Mouse (Mus musculus) T-helper 1 cell (primary cell): ENCODE results near the gene Tmprss11f.
"Not testable (repeated sequence)": the region's sequence is repeated elsewhere in the genome, so short reads cannot be mapped to it uniquely, and the experiment has no call there.

Experiments
- in situ Hi-C: fragments of 300-600 bp; cut with MboI, MseI; formaldehyde crosslinking; loops from one replicate; pipeline ENCODE4 v1.15.1; 2025; ENCODE audit warnings: high pct_unique_total_duplicates

The Tmprss11f gene

GRCm38 (mm10) chr5:86632324-86632723 is at the start of gene Tmprss11f:
Gene Tmprss11f (minus strand): TSS chr5:86632424.
- in situ Hi-C loops, result no loop called here

- in situ Hi-C loops, result no loop called here
Measured at GRCm38 (mm10) chr5:86676262-86676661, 44.0 kb upstream of the Tmprss11f start, which contains the start of gene Tmprss11b. Gene Tmprss11b (minus strand): TSS chr5:86676362.

DNA sequence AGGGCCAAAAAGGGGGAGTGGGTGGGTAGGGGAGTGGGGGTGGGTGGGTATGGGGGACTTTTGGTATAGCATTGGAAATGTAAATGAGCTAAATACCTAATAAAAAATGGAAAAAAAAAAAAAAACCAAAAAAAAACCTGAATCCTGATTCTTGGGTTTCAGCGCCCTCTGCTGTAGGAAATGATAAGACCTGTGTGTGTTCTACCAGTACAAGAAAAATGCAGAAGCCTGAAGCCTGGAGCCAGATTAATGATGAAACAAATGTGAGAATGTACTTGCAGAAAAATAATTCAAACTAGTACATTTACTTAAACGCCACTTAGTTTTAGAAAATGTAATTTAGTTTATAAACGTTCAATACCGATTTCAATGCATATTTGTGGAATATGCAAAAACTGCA is 17.0 kb upstream of the Tmprss11f start:
- in situ Hi-C loops, result not testable (repeated sequence)

DNA sequence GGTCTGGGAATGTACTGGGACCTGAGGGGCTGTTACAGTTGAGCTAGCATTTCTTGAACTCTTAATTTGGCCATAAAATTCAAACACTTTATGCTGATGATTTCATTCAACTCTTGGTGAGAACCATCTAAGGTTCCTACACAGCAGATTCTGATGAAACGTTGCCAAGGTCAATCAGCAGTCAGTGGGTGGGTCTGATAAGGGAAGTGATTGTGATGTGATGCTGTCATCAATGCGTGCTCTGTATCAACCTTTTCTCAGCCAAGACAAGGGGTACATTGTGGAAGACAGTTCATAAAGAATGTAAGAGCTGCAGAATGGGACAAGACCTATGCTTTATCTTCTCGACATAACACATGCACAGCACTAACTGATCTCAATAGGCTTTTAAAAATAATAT is 8.6 kb upstream of the Tmprss11f start:
- in situ Hi-C loops, result no loop called here

- in situ Hi-C loops, result no loop called here
Measured at GRCm38 (mm10) chr5:86630700-86631099, 1.5 kb downstream of the Tmprss11f start.

DNA sequence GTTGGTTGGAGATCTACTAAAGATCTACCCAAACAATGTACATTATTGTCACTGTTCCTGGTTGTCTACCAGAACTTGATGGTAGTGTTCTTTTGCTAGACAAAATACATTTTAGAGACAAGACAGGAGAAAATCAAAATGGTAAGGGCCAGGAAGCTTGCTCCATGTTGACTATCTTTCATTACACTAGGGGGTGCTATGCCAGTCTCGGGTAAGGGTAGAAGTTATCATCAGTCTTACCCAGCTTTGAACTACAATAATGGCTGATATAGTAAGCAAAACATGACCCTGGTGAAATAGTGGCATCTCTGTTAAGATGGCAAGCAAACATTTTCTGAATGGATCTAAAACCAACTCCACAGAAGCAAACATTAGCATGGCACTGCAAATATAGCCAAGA is 10.4 kb downstream of the Tmprss11f start:
- in situ Hi-C loops, result no loop called here

- in situ Hi-C loops, result no loop called here
Measured at GRCm38 (mm10) chr5:86585896-86586295, 46.3 kb downstream of the Tmprss11f start.

- in situ Hi-C loops, result no loop called here
Measured at GRCm38 (mm10) chr5:86582618-86583017, 49.6 kb downstream of the Tmprss11f start.

DNA sequence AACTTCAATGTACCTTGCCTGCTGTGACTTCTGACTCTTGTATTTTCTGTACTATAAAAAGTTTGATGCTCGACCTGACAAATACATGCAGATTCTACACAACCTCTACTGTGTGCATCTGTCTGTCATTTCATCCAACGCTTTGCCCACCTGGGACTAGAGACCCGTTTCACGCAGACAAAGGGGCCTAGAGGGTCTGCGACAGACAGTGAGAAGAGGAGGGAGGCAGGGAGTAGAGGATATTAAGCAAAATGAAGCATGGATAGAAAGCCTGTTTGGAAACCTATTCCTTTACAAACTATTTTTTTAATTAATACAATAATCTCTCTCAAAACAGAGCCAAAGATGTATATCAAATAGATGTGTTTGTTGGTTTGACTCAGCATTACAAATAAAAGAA is 50.2 kb downstream of the Tmprss11f start:
- in situ Hi-C loops, result no loop called here

DNA sequence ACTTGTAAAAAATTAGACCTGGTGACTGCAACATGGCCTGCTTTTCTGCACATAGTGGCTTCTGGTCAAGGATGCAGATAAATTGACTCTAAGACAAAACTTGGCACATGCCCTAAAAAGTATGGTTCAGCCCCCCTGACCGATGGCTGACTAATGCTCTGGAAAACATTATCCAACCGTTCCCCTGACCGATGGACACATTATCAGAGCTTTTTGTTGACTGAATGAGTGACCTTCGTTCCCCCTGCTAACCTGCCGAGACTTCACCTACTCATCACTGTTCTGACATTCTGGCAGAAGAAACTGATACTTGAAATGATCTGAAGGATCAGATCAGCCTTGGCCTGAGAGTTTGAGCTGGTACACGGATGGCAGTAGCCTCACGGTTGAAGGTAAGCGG is 53.5 kb downstream of the Tmprss11f start:
- in situ Hi-C loops, result not testable (repeated sequence)

DNA sequence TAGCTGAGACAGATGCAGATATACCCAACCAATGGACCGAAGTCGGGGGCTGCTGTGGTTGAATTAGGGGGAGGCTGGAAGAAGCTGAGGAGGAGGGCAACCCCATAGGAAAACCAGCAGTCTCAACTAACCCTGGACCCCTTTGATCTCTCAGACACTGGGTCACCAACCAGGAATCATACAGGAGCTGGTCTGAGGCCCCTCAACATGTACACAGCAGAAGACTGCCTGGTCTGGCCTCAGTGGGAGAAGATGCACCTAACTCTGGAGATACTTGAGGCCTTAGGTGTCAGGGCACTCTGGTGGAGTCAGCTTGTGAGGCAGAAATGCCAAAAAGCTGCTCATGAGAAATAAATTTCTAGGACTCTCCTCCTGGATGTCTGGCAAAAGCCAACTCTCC is 85.5 kb downstream of the Tmprss11f start:
- in situ Hi-C loops, result no loop called here

GRCm38 (mm10) chr5:86540601-86541000 is 91.6 kb downstream of the Tmprss11f start:
- in situ Hi-C loops, result no loop called here

DNA sequence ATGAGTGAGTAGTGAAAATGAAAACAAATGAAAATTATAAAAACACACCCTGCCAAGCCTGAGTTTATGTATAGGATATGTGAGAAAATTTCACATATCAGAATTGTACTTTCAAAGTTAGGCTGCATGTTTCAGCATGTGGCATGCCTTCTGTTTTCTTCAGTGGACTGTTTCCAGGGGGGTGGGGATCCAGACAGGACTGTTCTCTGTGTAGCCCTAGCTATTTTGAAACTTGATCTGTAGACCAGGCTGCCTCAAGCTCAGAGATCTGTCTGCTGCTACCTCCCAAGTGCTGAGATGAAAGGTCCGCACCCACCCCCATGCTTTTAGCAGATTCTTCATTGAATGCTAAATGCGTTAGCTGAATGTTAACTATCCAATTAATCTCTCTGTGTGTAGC is 103.5 kb downstream of the Tmprss11f start:
- in situ Hi-C loops, result loop anchor here (10.0 kb wide), 1 partner anchor 1146 kb away; no protein-coding TSS in a partner anchor

DNA sequence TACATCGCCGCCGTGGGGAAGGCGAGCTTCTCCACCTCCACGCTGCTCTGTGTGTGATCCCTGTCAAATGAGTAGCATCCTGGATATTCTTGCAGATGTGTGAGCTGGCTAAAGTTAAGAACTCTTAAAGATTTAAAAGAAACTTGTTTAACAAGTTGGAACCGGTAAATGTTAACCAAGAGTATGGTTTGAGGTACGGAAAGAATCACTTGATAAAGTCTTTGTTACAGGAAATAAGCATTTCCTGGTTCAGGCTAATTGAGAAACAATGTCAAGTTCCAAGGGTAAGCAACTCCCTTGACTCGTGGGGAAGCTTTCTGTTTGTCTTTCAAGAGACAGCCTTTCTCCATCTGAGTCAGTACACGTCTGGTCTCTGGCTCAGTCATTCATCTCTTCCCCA is 113.7 kb downstream of the Tmprss11f start, which contains the start of gene Tmprss11g:
Gene Tmprss11g, minus strand, starts transcription at position 101 of the 400 bp plus-strand sequence.
- in situ Hi-C loops, result no loop called here

- in situ Hi-C loops, result no loop called here
Measured at GRCm38 (mm10) chr5:86511538-86511937, 120.7 kb downstream of the Tmprss11f start.

DNA sequence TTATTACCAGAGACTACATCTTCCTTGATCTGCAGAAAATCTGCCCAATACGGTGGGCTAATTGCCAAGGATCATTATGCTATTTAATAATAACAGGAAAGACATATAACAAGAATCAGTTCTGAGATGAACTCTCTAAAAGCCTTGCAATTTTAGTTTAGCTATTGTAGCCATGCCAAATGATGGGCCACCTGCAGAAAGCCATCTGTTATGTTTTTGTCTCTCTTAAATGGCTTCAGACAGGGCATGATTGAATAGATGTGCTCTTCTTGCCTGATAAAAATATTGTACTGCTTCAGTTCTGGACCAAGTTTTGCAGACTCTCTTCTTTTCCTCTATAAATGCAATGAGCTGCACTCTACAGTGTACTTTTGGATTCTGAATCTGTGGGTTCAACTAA is 138.8 kb downstream of the Tmprss11f start:
- in situ Hi-C loops, result no loop called here

DNA sequence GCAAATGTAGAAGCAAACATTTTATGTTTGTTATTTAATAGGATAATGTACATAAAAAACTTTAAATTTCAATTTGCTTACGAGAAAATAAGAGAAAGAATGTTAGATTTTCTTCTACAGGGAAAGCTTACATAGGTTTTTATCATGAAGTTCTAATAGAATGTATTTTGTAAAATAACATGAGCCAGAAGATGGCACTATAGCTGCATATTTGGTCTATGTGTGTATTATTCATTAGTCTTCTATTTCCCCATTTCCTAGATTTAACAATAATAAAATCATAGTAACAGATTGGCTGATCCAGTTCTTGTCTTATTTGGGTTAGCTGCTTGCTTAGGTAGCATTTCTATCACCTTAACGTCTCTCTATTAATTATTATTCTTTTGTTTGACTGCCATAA is 149.7 kb downstream of the Tmprss11f start:
- in situ Hi-C loops, result no loop called here

- in situ Hi-C loops, result no loop called here
Measured at GRCm38 (mm10) chr5:86482031-86482430, 150.2 kb downstream of the Tmprss11f start.

DNA sequence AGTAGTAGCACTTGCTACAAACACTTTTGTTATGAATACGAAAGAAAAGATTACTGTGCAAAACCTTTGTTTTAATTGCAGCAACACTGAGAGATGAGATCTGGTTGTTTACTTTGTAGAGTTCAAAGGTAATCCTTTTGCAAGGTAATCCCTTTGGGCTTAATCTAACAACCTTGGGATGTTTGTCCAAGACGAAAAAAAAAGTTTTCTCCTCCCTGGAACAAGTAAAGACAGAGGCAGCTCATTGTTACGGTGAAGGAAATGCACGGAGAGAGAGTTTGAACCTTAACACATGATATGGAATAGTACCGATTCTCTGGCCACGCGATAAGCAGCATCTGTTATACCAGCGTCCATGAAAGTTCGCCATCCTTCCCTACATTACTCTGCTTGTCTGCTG is 158.4 kb downstream of the Tmprss11f start:
- in situ Hi-C loops, result no loop called here
